Mouse (Mus musculus) common myeloid progenitor, adult 5-6 weeks (primary cell): Measurements from ENCODE around the gene Tacc2. TPM values are rescaled to one million over a fixed set of nuclear protein-coding genes. Genes with fewer than 3 reads are reported as not detected.

Experiments
- ATAC-seq: replicated peaks from 2 replicates; pipeline ENCODE4 v1.8.0; 2016; ENCODE audit warnings: low read depth, mild to moderate bottlenecking, moderate TSS enrichment, inconsistent platforms; ENCODE audit not compliant: poor library complexity, severe bottlenecking
- total RNA-seq: library from RNA; stranded (forward); fragments of 200-1000, 187-1606 nt; gene quantifications from 2 replicates; pipeline ENCODE4 v1.2.3, GENCODE M21; 2017

Gene Tacc2
- total RNA-seq, 1 experiment from 2014 or later: 3.6 TPM

DNA sequence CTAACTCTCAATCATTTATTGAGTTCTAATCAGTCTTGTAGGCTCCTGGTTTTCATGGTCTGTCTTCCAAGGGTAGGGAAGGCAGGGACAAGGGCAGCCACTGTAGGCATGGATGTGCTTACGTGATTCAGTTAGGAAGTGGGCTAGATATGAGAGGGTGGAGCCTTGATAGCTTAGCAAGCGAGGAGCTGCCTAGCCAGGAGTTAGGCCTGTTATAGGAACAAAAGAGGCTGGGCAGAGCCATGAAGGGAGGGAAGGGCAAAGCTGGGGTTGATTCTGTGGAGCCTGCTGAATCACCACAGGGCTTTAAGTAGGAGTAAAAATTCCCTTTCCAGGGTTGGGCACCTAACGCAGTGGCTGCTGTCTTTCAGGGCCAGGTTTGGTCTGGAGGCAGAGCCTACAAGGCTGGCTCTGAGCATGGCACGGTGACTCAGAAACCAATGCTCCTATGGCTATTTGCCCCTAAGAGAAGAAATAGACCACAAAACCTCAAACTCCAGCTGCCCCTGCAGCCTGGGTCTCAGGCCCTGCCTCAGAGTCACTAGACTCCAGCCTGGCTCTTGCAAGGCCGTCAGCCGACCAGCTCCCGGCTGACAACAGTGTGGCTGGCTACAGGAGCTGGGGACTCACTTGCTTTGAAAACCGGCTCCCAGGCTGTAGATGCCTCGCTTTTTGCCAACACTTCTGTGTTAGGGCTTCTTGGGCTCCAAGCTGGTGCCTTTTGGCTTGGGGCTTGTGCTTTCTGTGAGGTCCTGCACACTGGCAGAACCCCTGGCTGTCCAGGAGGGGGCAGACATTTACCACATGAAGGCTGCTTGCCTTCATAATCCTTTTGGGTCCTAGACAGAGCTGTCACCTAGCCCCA is 96.2 kb downstream of the Tacc2 start:
- peak; percentile 85 for ATAC-seq

DNA sequence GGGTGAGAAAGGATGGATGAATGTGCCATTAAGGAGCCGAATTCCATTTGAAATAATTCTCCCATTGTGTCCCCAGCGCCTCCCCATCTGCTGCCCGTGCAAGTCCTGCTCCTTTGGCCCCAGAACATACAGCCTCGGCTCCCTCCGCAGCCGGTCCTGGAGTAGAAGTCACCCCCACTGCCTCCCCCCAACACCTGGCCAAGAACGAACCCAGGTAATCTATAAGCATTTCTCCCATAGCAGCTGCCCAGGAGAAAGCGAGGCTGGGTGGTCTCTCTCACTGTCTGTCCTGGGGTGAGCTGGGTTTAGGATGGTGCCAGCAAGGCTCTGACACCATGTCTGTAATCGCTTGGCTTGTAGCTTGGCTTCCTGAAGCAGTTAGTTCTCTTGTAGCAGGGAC is 97.3 kb downstream of the Tacc2 start:
- ATAC-seq: no peak

DNA sequence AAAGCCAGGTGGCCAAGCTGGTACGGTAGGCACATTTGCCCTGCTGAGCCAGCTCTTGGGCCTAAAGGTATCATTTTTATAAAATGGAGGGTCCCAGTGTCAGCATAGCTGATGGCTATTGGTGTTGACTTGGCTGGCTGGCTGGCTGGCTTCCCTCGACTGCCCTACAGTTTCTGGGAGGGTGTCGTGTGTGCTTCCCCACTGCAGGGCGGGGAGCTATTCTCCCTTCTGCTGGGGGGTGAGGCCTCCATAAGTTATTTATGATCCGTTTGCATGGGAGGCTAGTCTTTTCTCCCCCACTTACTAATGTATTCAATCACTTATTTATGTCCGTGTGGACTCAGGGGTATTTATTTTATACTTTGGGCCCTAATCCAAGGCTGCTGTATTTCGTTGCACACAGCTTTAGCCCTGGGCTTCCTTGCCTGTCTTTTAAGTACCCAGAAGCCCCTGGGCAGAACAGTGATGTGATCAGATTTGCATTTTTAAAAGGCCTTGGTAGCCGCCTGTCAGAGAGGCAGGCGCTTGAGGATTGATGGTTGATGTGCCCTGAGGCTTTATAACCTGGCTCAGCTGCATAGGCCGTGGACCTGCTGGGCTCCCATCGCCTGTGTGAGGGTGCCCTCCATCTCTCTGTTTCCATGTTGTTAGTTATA is 99.8 kb downstream of the Tacc2 start:
- ATAC-seq: no peak

- no peak for ATAC-seq
These were observed 100.5 kb downstream of the Tacc2 start for GRCm38 (mm10) chr7:130677541-130678274.

GRCm38 (mm10) chr7:130678414-130678813 is 101.2 kb downstream of the Tacc2 start:
- ATAC-seq: no peak

DNA sequence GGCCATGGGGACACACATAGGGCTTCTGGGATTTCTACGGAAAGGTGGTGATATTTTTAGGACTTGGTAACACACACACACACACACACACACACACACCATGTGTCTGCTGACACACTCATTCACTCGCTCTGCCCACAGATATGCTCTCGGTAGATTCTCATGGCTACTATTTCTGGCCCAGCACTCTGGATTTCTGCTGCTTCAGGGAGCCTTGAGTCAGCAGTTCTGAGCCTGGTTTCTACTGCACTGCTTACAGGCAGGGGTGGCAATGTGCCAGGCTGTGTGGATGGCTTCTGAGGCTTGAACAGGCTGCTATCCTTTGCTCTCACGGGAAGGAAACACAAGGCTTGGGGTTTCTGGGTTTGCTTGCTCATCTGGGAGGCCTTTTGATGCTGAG is 104.6 kb downstream of the Tacc2 start:
- ATAC-seq: peak; percentile 77

DNA sequence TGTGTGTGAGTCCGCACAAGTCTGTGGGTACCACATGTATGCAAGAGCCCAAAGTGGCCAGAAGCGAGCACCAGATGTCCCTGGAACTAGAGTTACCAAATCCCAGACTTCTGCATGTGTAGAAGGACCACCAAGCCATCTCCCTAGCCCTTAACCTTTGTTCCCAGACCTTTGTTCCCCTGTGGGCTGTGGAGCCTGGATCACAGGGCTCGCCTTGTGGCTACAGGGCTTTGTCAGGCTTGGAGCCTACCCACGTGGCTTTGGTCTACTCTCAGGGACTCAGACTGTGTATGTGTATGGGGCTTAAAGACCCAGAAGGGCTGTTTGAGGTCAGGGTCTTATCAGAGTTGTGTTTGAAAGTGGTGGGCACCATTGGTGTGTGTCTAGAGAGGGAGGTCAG is 111.4 kb downstream of the Tacc2 start:
- ATAC-seq: no peak

GRCm38 (mm10) chr7:130690869-130691268 is 113.6 kb downstream of the Tacc2 start:
- ATAC-seq: no peak

- no peak for ATAC-seq
These were observed 114.7 kb downstream of the Tacc2 start for GRCm38 (mm10) chr7:130691931-130692330.

- peak; percentile 62 for ATAC-seq
These were observed 115.2 kb downstream of the Tacc2 start for GRCm38 (mm10) chr7:130692392-130692942.

- peak; percentile 36; the same call in 1 of the 2 replicates for ATAC-seq
These were observed 115.9 kb downstream of the Tacc2 start for GRCm38 (mm10) chr7:130692943-130693799.

- ATAC-seq: no peak
These were observed 116.6 kb downstream of the Tacc2 start for GRCm38 (mm10) chr7:130693800-130694193.

- ATAC-seq: no peak
These were observed 118.6 kb downstream of the Tacc2 start for GRCm38 (mm10) chr7:130695669-130696338.

- no peak for ATAC-seq
These were observed 119.4 kb downstream of the Tacc2 start for GRCm38 (mm10) chr7:130696347-130697234.

DNA sequence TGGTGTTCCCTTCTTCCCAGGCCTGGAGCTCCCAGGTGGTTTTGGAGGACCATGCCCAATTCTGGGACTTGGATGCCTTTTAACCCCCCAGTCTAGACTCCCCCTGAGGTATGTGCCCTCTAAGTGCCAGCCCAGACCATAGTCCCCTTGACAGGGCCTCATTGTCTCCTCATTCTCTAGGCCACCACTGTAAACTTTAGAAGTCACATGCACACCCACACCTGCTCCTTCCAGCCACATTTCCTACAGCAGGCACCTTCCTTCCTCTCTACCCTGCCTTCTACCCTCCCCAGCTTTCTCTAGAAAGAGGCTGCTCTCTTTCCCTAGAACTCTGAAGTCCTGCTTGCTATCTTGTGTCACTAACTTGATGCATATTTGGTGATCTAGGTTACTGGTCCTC is 121.2 kb downstream of the Tacc2 start:
- ATAC-seq: no peak

- ATAC-seq: no peak
These were observed 124.1 kb downstream of the Tacc2 start for GRCm38 (mm10) chr7:130701336-130701735.

GRCm38 (mm10) chr7:130705230-130705629 is 128.0 kb downstream of the Tacc2 start:
- ATAC-seq: no peak

DNA sequence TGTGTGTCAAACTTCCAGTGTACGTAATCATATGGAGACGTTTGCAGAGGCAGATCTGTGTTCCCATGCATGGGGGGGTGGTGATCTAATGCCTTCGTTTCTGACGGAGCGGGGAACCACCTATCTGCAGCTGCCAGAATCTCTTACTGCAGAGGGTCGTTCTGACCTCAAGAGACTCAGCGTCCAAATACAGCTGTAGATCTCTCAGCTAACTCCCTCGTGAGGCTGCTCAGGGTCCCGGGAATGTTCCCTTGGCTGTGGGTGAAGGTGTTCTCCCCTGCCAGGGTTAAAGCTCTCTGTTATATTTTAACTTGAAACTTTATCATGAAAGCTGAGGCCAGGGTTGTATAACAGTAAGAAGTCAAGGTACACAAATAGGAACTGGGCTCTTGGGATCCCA is 131.7 kb downstream of the Tacc2 start:
- ATAC-seq: no peak
